Mouse (Mus musculus) bone marrow, adult 2 months (tissue): ENCODE data around the gene Smyd3.

Experiments used
- CTCF ChIP-seq: fragments of 200-500 bp; IDR thresholded peaks from 2 replicates; pipeline ENCODE4 v1.5.1; 2011; ENCODE audit warnings: low read length, control low read depth; ENCODE audit not compliant: control insufficient read depth, insufficient read depth
- POLR2A ChIP-seq: fragments of 200-500 bp; IDR thresholded peaks from 2 replicates; pipeline ENCODE4 v1.6.1; 2011; ENCODE audit warnings: low read depth, mild to moderate bottlenecking, control low read depth, low read length, borderline replicate concordance; ENCODE audit not compliant: control insufficient read depth

GRCm38 (mm10) chr1:179458987-179459368 is 58.9 kb downstream of the Smyd3 start:
- no peak for TF ChIP-seq CTCF
- no peak for TF ChIP-seq POLR2A
